Mouse (Mus musculus): Measurements from ENCODE around the gene Rbm34.
"Not testable (repeated sequence)": the region's sequence is repeated elsewhere in the genome, so short reads cannot be mapped to it uniquely, and the experiment has no call there.

The Rbm34 gene

DNA sequence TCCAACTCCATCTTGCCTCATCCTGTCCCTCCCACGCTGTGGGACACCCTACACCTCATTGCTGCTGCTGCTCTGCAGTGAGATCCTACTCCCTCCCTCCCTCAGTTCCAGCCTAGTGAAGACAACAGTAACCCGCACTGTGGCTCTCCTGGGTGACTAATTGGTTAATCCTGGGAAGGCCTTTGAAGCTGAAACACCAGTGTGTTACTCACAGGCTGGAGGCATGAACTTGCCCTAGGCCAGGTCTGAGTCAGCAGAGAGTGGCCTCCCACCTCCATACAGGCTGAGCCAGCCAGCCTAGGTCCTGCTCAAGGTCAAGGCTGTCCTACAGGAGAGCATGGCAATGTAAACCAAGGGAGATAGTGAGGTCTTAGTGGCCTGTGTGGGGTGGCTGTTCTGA, 51.6 kb downstream of the Rbm34 start:
- no peak for DNase-seq (ENCODE audit: low read depth, low spot score)

DNA sequence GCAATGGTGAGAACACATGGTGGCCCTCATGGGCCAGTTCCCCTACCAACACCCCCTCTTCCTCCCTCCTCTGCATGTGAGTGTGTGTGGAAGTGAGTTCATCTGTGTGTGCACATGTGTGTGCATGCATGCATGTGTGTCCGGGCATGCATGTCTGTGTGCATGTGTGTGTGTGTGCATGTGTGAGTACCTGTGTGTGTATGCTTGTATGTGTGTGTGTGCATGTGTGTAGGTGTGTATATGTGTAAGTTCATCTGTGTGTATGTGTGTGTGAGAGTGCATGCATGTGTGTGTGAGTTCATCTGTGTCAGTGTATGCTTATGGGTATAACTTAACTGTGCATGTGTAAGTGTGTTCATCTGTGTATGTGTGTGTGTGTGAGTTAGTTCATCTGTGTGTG, 52.5 kb downstream of the Rbm34 start:
- no peak for DNase-seq (ENCODE audit: low read depth, low spot score)

DNA sequence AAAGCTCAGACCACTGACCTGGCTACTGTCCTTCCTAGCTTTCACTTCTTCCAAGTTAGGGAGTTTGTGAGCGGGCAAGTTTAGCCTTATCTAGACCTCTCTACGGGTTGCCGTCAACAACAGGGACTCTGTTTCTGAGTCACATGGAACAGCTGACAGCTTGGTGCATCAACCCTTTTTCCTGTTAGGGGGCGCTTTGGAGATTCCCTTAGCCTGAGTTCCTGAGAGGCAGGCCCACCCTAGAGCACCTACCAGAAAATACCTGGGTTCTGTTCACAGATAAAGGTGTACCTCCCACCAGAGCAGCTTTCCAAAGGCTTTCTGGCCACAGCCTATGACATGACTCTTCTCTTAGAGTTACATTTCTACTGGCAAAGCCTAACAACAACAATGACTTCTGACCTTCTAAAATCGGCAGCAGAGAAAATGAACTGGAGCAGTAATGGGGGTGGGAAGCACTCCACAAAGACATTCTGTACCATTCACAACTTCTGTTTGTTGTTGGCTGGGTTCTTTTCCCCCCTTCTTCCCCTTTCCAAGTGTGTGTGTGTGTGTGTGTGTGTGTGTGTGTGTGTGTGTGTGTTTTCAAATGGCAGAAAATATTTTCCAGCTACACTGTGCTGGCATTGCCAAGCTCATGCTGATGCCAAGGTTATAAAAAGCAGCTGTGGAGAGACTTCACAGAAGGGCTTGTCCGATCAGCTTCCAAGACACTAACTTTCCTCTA, 53.5 kb downstream of the Rbm34 start:
- DNase-seq (ENCODE audit: low read depth, low spot score) = no peak

DNA sequence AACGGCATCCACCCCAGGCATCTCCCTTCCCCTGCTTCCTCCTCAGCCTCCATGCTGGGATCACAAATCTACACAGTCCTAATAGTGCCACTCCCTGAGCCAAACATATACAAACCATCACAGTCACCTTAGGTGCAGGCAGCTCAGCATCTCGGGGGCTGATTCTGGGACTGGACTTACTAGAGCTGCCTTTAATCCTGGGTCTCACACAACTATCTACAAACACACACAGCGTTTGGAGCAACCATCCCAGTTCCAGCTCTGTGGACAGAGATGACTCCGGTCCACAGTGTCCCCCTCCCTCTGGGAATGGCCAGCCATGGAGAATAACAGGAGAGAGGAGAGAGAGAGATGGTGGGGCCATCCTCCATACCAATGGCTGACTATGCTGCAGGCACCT, 54.3 kb downstream of the Rbm34 start:
- no peak for DNase-seq (ENCODE audit: low read depth, low spot score)

DNA sequence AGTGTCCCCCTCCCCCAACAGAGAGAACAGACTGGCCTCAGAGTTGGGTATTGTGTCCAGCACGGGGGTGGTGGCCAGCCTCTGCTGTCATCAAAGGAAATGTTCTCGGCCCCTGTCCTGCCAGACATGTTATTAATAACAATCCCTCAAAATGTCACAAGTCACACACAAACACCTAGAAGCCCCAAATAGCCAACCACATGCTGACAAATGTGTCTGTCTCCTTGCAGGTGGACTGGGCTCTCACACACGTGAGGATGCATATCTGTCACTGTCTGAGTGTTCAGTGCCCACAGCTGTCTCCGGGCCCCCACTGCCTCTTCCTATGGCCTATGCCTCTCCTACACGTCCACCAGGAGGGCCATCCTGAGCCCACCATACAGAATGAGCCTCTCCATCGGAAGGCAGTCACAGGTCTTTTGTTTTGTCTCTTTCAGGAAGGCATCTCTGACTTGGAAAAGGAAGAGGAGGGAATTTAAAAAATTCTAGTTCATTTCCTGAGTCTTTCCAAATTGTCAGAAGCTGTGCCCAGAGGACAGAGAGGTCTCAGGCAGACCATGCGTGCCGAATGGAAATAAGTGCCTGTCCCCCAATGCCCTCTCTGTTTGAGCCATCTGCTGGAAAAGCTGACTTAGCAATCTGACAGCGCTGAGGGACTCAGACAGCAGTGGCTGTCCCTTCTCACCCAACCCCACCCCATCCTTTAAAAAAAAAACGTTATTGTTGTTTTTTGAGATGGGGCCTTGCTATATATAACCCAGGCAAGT, 56.1 kb downstream of the Rbm34 start:
- DNase-seq (ENCODE audit: low read depth, low spot score) = no peak

DNA sequence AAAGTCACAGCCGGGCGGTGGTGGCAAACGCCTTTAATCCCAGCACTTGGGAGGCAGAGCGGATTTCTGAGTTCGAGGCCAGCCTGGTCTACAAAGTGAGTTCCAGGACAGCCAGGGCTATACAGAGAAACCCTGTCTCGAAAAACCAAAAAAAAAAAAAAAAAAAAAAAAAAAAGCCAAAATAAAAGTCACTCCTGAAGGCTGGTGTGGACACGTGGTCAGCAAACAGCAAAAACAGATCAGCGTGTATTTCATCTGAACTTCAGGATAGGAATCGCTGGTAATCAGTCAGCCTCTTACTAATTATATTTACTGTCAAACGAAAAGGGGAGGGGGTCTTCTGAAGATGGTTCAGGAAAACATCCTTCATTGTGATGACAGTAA, 56.8 kb downstream of the Rbm34 start:
- not testable (repeated sequence) for DNase-seq (ENCODE audit: low read depth, low spot score)

DNA sequence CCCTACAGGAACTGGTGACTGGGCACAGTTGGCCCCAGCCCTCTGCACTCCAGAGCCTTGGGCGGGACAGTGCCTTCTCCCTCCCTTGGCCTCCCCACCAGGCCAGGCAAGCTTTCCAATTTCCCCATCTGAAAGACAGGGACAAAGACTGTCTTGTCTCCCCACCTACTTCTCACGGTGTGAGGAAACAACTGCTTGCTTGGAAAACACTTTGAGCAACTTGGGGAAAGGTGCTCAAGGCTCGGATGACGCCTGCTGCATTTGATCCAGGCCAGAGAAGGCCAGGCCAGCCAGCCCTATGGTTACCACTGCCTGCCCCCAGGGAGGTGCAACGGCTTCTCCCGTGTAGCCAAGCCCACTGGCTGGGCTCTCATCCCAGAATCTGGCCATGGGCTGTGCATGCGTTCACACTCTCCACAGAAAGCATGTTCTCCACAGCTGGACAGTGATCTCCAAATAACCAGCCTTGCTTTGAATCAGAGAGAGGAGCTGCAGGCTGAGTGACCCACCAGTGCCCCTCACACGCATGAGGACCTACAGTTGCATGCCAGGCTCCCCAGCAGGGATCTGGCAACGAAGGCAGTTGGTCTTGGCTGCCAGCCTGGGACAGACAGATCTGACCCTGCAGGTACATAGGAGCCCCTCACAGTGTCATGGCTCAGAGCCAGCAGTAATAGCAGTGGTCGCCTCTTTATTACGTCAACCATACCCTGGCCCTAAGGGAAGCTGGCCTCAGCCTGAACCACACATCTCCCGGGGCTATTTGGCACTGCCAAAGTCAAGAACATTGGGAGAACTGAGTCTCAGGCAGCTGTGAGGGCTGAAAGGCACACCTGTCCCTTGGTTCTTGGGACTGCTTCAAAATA, 57.4 kb downstream of the Rbm34 start:
- no peak for DNase-seq (ENCODE audit: low read depth, low spot score)

DNA sequence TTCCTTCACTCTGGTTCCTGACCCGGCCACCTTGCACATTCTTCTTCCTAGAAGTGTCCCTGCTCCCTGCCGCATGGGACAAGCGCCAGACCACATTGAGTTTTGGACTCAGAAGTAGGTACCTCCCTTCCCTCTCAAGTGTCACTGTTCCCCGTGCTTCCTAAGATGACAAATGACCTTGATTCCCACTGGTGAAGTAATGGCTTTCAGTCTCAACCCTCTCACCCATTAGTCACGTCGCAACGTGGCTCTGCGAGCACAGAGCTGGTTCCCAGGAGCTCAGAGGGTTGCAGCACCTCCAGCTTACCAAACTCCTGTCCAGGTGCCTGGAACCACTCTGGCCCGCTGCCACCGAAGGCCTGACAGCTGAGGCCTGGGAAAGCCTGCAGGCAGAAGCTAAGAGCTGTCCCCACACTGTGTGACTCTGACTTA, 61.5 kb downstream of the Rbm34 start:
- DNase-seq (ENCODE audit: low read depth, low spot score) = no peak

DNA sequence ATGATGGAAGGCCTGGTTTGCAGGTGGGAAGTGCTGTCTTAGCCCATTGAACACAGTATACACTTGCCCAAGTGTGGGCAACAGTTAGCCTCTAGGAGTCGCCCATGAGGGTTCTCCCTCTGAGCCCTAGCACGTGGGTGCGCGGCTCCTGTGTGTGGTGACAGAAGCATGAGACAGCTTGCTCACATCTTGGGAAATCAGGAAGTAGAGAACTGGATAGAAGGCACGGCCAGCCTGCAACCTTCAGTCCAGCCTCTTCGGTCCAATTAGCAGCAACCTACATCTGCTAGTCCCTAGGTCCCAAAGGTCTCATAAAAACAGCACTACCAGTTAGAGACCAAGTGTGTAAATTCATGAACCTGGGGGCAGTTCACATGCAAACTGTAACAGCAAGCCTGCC, 62.1 kb downstream of the Rbm34 start:
- no peak for DNase-seq (ENCODE audit: low read depth, low spot score)

DNA sequence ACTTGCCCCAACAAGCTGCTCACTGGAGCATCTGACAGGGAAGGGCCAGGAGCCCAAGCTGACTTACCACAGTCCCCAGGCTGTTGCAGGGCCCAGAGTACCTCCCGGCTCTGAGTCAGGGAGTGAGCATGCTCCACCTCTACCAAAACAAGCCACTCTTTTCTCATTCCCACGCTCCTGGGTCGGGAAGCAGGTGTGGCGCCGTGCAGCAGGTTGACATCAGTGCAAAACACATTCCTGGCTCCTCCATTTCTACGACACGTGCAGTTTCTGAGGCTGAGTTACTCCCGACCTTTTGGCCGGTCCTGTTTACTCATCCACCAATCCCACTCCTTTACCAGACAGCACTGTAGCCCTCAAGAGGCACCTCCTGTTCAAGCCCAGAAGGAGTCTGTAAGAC, 62.9 kb downstream of the Rbm34 start:
- DNase-seq (ENCODE audit: low read depth, low spot score) = no peak

DNA sequence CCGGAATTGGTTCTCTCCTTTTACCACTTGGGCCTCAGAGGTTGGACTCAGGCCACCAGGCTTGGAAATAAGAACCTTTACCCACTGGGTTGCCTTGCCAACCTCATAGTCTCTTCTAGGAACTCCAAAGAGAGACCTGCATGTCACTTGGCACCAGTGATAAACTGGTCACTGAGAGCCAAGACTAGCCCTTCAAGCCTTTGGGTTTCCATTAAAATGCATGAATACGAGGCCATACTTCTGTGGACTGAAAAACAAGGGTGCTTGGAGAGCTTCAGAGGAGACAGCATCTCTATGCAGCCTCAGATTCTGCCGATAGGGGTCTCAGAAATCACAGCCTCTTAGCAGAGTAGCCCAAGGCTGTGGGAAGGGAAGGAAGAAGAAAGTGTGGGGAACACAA, 63.5 kb downstream of the Rbm34 start:
- DNase-seq (ENCODE audit: low read depth, low spot score) = no peak

DNA sequence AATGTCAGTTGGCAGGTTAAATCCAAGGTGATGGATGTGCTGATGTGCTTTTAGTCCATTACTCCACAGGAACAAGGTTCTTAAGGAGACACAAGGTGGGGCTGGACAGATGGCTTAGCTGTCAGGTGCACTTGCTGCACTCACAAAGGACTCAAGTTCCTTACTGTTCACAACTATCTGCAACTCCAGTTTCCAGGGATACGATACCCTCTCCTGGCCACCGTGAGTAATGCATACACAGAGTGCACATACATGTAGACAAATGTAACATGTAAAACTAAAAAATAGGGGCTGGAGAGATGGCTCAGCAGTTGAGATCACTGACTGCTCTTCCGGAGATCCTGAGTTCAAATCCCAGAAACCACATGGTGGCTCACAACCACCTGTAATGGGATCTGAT, 65.5 kb downstream of the Rbm34 start:
- no peak for DNase-seq (ENCODE audit: low read depth, low spot score)

DNA sequence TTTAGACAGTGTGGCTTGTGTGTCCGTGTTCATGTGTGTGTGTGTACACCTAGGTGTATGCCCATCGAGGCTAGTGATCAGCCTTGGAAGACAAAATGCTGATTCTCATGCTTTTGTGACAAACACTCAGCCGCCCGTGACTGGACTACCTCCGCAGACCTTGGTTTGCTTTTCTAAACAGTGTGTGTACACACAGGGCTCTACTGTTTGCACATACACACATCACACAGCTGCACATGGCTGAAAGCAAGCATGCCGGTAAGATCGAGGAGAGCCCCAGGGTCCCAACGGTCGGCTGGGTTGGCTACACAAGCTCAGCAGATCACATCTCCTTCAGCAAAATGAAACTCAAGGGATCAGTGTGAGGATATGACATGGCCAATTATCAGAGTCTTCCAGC, 66.9 kb downstream of the Rbm34 start:
- no peak for DNase-seq (ENCODE audit: low read depth, low spot score)

DNA sequence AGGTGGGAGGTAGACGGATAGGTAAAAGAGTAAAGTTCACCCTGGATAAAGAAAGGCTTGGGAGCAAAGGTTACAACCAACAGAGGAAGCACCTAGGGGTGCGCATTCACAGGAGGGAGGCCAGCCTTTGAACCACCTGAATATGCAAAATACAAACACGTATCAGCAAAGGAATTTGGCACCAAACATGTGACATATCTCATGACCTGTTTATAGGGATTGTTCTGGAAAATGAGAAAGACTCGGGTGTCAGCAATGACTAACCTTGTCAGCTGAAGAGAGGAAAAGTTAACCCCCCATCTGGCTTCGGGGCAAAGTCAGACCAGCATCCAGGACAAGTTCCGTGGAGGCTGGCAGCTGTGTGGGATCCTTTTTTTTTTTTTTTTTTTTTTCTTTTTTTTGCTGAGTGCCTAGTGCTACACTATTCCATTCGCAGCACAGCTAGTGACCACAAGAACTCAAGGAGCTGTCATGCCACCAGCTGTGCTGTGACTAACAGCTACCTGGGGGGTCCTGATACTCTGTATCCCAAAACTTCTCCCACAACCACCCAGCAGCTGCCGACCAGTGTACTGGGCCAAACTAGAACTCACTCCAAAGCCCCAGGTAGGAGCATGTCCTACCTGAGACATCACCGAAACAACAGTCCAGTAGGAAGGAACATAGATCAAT, 67.5 kb downstream of the Rbm34 start:
- DNase-seq (ENCODE audit: low read depth, low spot score) = no peak

DNA sequence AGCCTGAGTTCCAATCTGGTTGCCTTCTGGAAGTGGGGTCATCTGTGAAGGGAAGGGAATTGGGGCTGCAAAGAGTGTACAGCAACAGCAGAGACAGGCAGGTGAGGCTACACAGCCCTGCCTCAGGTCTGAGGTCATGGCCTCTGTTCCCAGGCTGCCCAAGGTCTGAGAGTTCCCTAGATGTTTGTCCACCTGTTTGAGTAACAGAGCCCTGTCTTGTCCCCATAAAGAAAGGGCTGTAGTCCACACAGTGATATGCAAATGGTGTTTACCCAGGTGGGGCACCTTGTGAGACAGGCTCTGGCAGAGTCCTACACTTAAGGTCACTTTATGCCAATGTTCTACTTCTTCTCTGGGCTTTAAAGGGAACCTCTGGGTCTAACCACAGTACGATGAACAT, 69.3 kb downstream of the Rbm34 start:
- DNase-seq (ENCODE audit: low read depth, low spot score) = no peak

DNA sequence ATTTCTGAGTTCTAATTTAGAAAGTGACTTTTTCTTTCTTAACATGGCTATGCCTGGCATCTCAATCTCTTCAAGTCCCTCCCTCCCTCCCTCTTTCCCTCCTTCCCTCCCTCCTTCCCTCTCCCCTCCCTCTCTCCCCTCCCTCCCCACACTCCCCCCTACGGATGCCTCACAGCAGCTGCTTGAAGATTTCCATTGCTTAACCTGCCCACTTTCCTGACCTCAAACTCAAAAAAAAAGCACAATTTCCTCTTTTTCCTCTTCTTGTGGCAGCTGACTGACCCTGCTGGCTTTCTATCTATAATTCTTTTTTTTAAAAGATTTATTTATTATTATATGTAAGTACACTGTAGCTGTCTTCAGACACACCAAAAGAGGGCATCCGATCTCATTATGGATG, 69.8 kb downstream of the Rbm34 start:
- DNase-seq (ENCODE audit: low read depth, low spot score) = no peak
